Mouse (Mus musculus): ENCODE measurements around the gene Cacng3. TPM values are rescaled to one million over a fixed set of nuclear protein-coding genes. Genes with fewer than 3 reads are reported as not detected.
A peak's percentile ranks its signal among the peaks of the same experiment; 100 is the strongest.

Cacng3 gene
- 8.2 and 9.7 TPM in 2 replicates for polyA plus RNA-seq (2015; fragmentation: Nextera tagmentation; extraction: Ambion mirVana)

GRCm38 (mm10) chr7:122670442-122670872 is at the start of gene Cacng3:
Gene Cacng3, plus strand, starts transcription at chr7:122670492.
- peak within 1 kb of the TSS; percentile 58 for H3K27ac ChIP-seq
- peak within 1 kb of the TSS; percentile 63 for H3K9ac ChIP-seq (replicated peaks)
- H3K4me2 ChIP-seq (replicated peaks), result peak within 1 kb of the TSS; percentile 68
- ATAC-seq, result no peak; the same call in 1 of the 2 replicates
- no peaks in the 10 kb centered on the region for H3K36me3 ChIP-seq
- peaks cover 12% of the 10 kb centered on the region; the same call in 1 of the 2 replicates for H3K27me3 ChIP-seq
- 12% methylated on average over 13 of the region's 13 CpGs for WGBS
- peaks cover 13% of the 10 kb centered on the region; the same call in 1 of the 2 replicates for H3K4me1 ChIP-seq (replicated peaks)
- no peaks in the 10 kb centered on the region for H3K9me3 ChIP-seq
- H3K4me3 ChIP-seq (replicated peaks), result peak within 1 kb of the TSS; percentile 45

- H3K9me3 ChIP-seq, result no peaks in the 10 kb centered on the region
- no peak overlapping the region for H3K4me3 ChIP-seq (replicated peaks)
- peaks cover 18% of the 10 kb centered on the region for H3K4me1 ChIP-seq (replicated peaks)
- peak overlapping the region; percentile 70 for H3K27ac ChIP-seq
- 7% methylated on average over 9 of the region's 9 CpGs for WGBS
- H3K27me3 ChIP-seq, result no peaks in the 10 kb centered on the region
- peak overlapping the region; percentile 22 for H3K4me2 ChIP-seq (replicated peaks)
- H3K36me3 ChIP-seq, result no peaks in the 10 kb centered on the region
- H3K9ac ChIP-seq (replicated peaks), result no peak overlapping the region
- ATAC-seq, result peak; percentile 94
These were observed 48.0 kb upstream of the Cacng3 start for GRCm38 (mm10) chr7:122622125-122622774.

- 78% methylated on average over 1 of the region's 1 CpGs for WGBS
These were observed 46.5 kb upstream of the Cacng3 start for GRCm38 (mm10) chr7:122623753-122624152.

GRCm38 (mm10) chr7:122628050-122628449 is 42.2 kb upstream of the Cacng3 start:
- H3K9me3 ChIP-seq, result no peaks in the 10 kb centered on the region
- H3K27ac ChIP-seq, result no peak overlapping the region
- H3K4me1 ChIP-seq (replicated peaks), result peaks cover 4% of the 10 kb centered on the region
- no peaks in the 10 kb centered on the region for H3K36me3 ChIP-seq
- no peak for ATAC-seq
- H3K27me3 ChIP-seq, result no peaks in the 10 kb centered on the region
- H3K9ac ChIP-seq (replicated peaks), result no peak overlapping the region
- WGBS, result 92% methylated on average over 5 of the region's 5 CpGs
- no peak overlapping the region for H3K4me3 ChIP-seq (replicated peaks)
- H3K4me2 ChIP-seq (replicated peaks), result no peak overlapping the region

More at GRCm38 (mm10) chr7:122623753-122624152, 46.5 kb upstream of the Cacng3 start:
- no peaks in the 10 kb centered on the region for H3K36me3 ChIP-seq
- H3K27me3 ChIP-seq, result no peaks in the 10 kb centered on the region
- H3K4me3 ChIP-seq (replicated peaks), result no peak overlapping the region
- peaks cover 18% of the 10 kb centered on the region for H3K4me1 ChIP-seq (replicated peaks)
- no peak overlapping the region for H3K4me2 ChIP-seq (replicated peaks)
- no peak for ATAC-seq
- no peak overlapping the region for H3K9ac ChIP-seq (replicated peaks)
- no peak overlapping the region for H3K27ac ChIP-seq
- no peaks in the 10 kb centered on the region for H3K9me3 ChIP-seq

GRCm38 (mm10) chr7:122630386-122630785 is 39.9 kb upstream of the Cacng3 start:
- Histone ChIP-seq H3K9ac (replicated peaks) (no peak overlapping the region), H3K27me3 (no peaks in the 10 kb centered on the region), H3K4me3 (replicated peaks) (no peak overlapping the region), H3K9me3 (no peaks in the 10 kb centered on the region), H3K36me3 (no peaks in the 10 kb centered on the region), H3K4me1 (replicated peaks) (no peaks in the 10 kb centered on the region), H3K4me2 (replicated peaks) (no peak overlapping the region), H3K27ac (no peak overlapping the region)
- WGBS, result 94% methylated on average over 2 of the region's 2 CpGs
- ATAC-seq, result no peak

GRCm38 (mm10) chr7:122631151-122631550 is 39.1 kb upstream of the Cacng3 start:
- no peaks in the 10 kb centered on the region for H3K36me3 ChIP-seq
- H3K9me3 ChIP-seq, result no peaks in the 10 kb centered on the region
- H3K27me3 ChIP-seq, result no peaks in the 10 kb centered on the region
- no peak overlapping the region for H3K4me2 ChIP-seq (replicated peaks)
- H3K27ac ChIP-seq, result no peak overlapping the region
- no peaks in the 10 kb centered on the region for H3K4me1 ChIP-seq (replicated peaks)
- no peak for ATAC-seq
- WGBS, result 74% methylated on average over 3 of the region's 3 CpGs
- no peak overlapping the region for H3K9ac ChIP-seq (replicated peaks)
- no peak overlapping the region for H3K4me3 ChIP-seq (replicated peaks)

- no peaks in the 10 kb centered on the region for H3K36me3 ChIP-seq
- WGBS, result 84% methylated on average over 5 of the region's 5 CpGs
- H3K9ac ChIP-seq (replicated peaks), result no peak overlapping the region
- no peak overlapping the region for H3K4me3 ChIP-seq (replicated peaks)
- H3K9me3 ChIP-seq, result no peaks in the 10 kb centered on the region
- ATAC-seq, result no peak
- no peaks in the 10 kb centered on the region for H3K4me1 ChIP-seq (replicated peaks)
- H3K27ac ChIP-seq, result no peak overlapping the region
- H3K4me2 ChIP-seq (replicated peaks), result no peak overlapping the region
- no peaks in the 10 kb centered on the region for H3K27me3 ChIP-seq
These were observed 37.3 kb upstream of the Cacng3 start for GRCm38 (mm10) chr7:122632946-122633345.

GRCm38 (mm10) chr7:122633463-122633862 is 36.8 kb upstream of the Cacng3 start:
- H3K4me3 ChIP-seq (replicated peaks), result no peak overlapping the region
- no peak overlapping the region for H3K4me2 ChIP-seq (replicated peaks)
- no peak overlapping the region for H3K9ac ChIP-seq (replicated peaks)
- no peaks in the 10 kb centered on the region for H3K36me3 ChIP-seq
- 95% methylated on average over 5 of the region's 5 CpGs for WGBS
- ATAC-seq, result no peak
- H3K9me3 ChIP-seq, result no peaks in the 10 kb centered on the region
- H3K27me3 ChIP-seq, result no peaks in the 10 kb centered on the region
- no peak overlapping the region for H3K27ac ChIP-seq
- no peaks in the 10 kb centered on the region for H3K4me1 ChIP-seq (replicated peaks)

- H3K4me3 ChIP-seq (replicated peaks), result no peak overlapping the region
- no peak for ATAC-seq
These were observed 26.6 kb upstream of the Cacng3 start for GRCm38 (mm10) chr7:122643676-122644075.

GRCm38 (mm10) chr7:122649306-122649705 is 21.0 kb upstream of the Cacng3 start:
- no peak overlapping the region for H3K4me2 ChIP-seq (replicated peaks)

More at GRCm38 (mm10) chr7:122643676-122644075, 26.6 kb upstream of the Cacng3 start:
- Histone ChIP-seq H3K4me2 (replicated peaks) (no peak overlapping the region), H3K9me3 (no peaks in the 10 kb centered on the region), H3K36me3 (no peaks in the 10 kb centered on the region), H3K9ac (replicated peaks) (no peak overlapping the region), H3K27ac (no peak overlapping the region), H3K4me1 (replicated peaks) (no peaks in the 10 kb centered on the region), H3K27me3 (no peaks in the 10 kb centered on the region)
- WGBS, result 89% methylated on average over 8 of the region's 8 CpGs

GRCm38 (mm10) chr7:122652523-122652922 is 17.8 kb upstream of the Cacng3 start:
- Histone ChIP-seq H3K36me3 (no peaks in the 10 kb centered on the region), H3K4me3 (replicated peaks) (no peak overlapping the region), H3K9me3 (no peaks in the 10 kb centered on the region), H3K27ac (no peak overlapping the region), H3K4me1 (replicated peaks) (no peaks in the 10 kb centered on the region), H3K27me3 (no peaks in the 10 kb centered on the region), H3K4me2 (replicated peaks) (no peak overlapping the region), H3K9ac (replicated peaks) (no peak overlapping the region)
- ATAC-seq, result no peak
- 86% methylated on average over 3 of the region's 3 CpGs for WGBS

More at GRCm38 (mm10) chr7:122649306-122649705, 21.0 kb upstream of the Cacng3 start:
- Histone ChIP-seq H3K4me1 (replicated peaks) (no peaks in the 10 kb centered on the region), H3K27me3 (no peaks in the 10 kb centered on the region), H3K4me3 (replicated peaks) (no peak overlapping the region), H3K9me3 (no peaks in the 10 kb centered on the region), H3K9ac (replicated peaks) (no peak overlapping the region), H3K27ac (no peak overlapping the region), H3K36me3 (no peaks in the 10 kb centered on the region)
- ATAC-seq, result no peak
- 75% methylated on average over 10 of the region's 10 CpGs for WGBS

GRCm38 (mm10) chr7:122656671-122657070 is 13.6 kb upstream of the Cacng3 start:
- Histone ChIP-seq H3K9me3 (no peaks in the 10 kb centered on the region), H3K9ac (replicated peaks) (no peak overlapping the region), H3K27me3 (no peaks in the 10 kb centered on the region), H3K27ac (no peak overlapping the region), H3K36me3 (no peaks in the 10 kb centered on the region), H3K4me1 (replicated peaks) (no peaks in the 10 kb centered on the region), H3K4me2 (replicated peaks) (no peak overlapping the region), H3K4me3 (replicated peaks) (no peak overlapping the region)
- ATAC-seq, result no peak
- WGBS, result 92% methylated on average over 3 of the region's 3 CpGs

All from midbrain, embryonic 13.5 days (tissue).